Mouse (Mus musculus): ENCODE measurements around the gene Wdr66.
A peak's percentile ranks its signal among the peaks of the same experiment; 100 is the strongest.
"Not testable (repeated sequence)": the region's sequence is repeated elsewhere in the genome, so short reads cannot be mapped to it uniquely, and the experiment has no call there.

Gene Wdr66

GRCm38 (mm10) chr5:123251834-123252233 lies at the start of gene Wdr66:
TSS of gene Wdr66 (plus strand) at chr5:123252102.
- DNase-seq (ENCODE audit: low spot score) = peak; percentile 92

GRCm38 (mm10) chr5:123202771-123203170 lies 49.1 kb upstream of the Wdr66 start:
- not testable (repeated sequence) for DNase-seq (ENCODE audit: low spot score)

GRCm38 (mm10) chr5:123203591-123203990 lies 48.3 kb upstream of the Wdr66 start:
- DNase-seq (ENCODE audit: low spot score) = not testable (repeated sequence)

GRCm38 (mm10) chr5:123222346-123223050 lies 29.4 kb upstream of the Wdr66 start:
- not testable (repeated sequence) for DNase-seq (ENCODE audit: low spot score)

GRCm38 (mm10) chr5:123223051-123223410 lies 28.9 kb upstream of the Wdr66 start:
- DNase-seq (ENCODE audit: low spot score) = no peak

- DNase-seq (ENCODE audit: low spot score) = not testable (repeated sequence)
Measured at GRCm38 (mm10) chr5:123223861-123224260, 28.0 kb upstream of the Wdr66 start.

- no peak for DNase-seq (ENCODE audit: low spot score)
Measured at GRCm38 (mm10) chr5:123226851-123227250, 25.1 kb upstream of the Wdr66 start.

GRCm38 (mm10) chr5:123227762-123228523 lies 24.0 kb upstream of the Wdr66 start:
- peak; percentile 96 for DNase-seq (ENCODE audit: low spot score)

- no peak for DNase-seq (ENCODE audit: low spot score)
Measured at GRCm38 (mm10) chr5:123228524-123228922, 23.4 kb upstream of the Wdr66 start.

GRCm38 (mm10) chr5:123229296-123229695 lies 22.6 kb upstream of the Wdr66 start:
- no peak for DNase-seq (ENCODE audit: low spot score)

- no peak for DNase-seq (ENCODE audit: low spot score)
Measured at GRCm38 (mm10) chr5:123232180-123232579, 19.7 kb upstream of the Wdr66 start.

GRCm38 (mm10) chr5:123235731-123236130 lies 16.2 kb upstream of the Wdr66 start:
- DNase-seq (ENCODE audit: low spot score) = peak; percentile 46

GRCm38 (mm10) chr5:123236426-123236825 lies 15.5 kb upstream of the Wdr66 start:
- peak; percentile 35 for DNase-seq (ENCODE audit: low spot score)

GRCm38 (mm10) chr5:123239501-123239900 lies 12.4 kb upstream of the Wdr66 start:
- no peak for DNase-seq (ENCODE audit: low spot score)

GRCm38 (mm10) chr5:123245518-123245917 lies 6.4 kb upstream of the Wdr66 start:
- peak; percentile 38 for DNase-seq (ENCODE audit: low spot score)

GRCm38 (mm10) chr5:123251390-123251789 lies 512 bp upstream of the Wdr66 start:
- no peak for DNase-seq (ENCODE audit: low spot score)

GRCm38 (mm10) chr5:123256841-123257755 lies 5.2 kb downstream of the Wdr66 start:
- peak; percentile 66 for DNase-seq (ENCODE audit: low spot score)

- peak; percentile 55 for DNase-seq (ENCODE audit: low spot score)
Measured at GRCm38 (mm10) chr5:123258990-123259389, 7.1 kb downstream of the Wdr66 start.

GRCm38 (mm10) chr5:123260698-123261097 lies 8.8 kb downstream of the Wdr66 start:
- no peak for DNase-seq (ENCODE audit: low spot score)

GRCm38 (mm10) chr5:123266909-123267308 lies 15.0 kb downstream of the Wdr66 start:
- DNase-seq (ENCODE audit: low spot score) = no peak

GRCm38 (mm10) chr5:123268477-123269474 lies 16.9 kb downstream of the Wdr66 start:
- DNase-seq (ENCODE audit: low spot score) = no peak
